Mouse (Mus musculus): ENCODE results near the gene Tsen2. TPM values are rescaled to one million over a fixed set of nuclear protein-coding genes. Genes with fewer than 3 reads are reported as not detected.

The Tsen2 gene
- polyA plus RNA-seq, 1 experiment from 2014 or later = 18.5 TPM

DNA sequence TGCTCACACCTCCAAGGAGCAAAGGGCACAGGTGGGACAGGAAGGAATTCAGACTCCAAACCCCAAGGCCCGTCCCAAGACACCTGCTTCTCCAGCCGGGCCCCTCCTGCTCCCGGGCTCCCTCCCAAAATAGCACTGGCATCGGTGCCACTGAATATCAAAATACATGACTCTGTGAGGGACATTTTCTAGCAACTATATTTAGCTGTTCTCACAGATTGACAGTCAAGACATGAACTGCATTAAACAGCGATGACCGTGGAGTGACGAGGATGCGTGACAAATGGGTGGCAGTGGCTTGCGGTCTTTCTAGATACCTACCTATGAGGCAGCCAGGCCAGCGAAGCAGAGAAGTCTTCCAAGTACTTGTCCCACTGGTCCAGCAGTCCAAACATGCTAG lies 41.9 kb downstream of the Tsen2 start:
- no peak overlapping the region for H3K4me2 ChIP-seq (ENCODE audit: low read length)
- ATAC-seq (replicated peaks; ENCODE audit: low FRiP score, low read depth) = no peak
- H3K9ac ChIP-seq (ENCODE audit: low read depth, low read length) = no peak overlapping the region
- 82% methylated on average over 10 of the region's 10 CpGs for WGBS
- H3K9me3 ChIP-seq (replicated peaks; ENCODE audit: low read length) = no peaks in the 10 kb centered on the region
- H3K27me3 ChIP-seq (ENCODE audit: insufficient read depth, low read length) = no peaks in the 10 kb centered on the region
- H3K4me1 ChIP-seq (replicated peaks; ENCODE audit: insufficient read depth, low read length) = no peaks in the 10 kb centered on the region
- no peak overlapping the region for H3K27ac ChIP-seq
- DNase-seq (ENCODE audit: low spot score) = no peak
- no peaks in the 10 kb centered on the region for H3K36me3 ChIP-seq (ENCODE audit: insufficient read depth, low read length)
- H3K4me3 ChIP-seq (replicated peaks; ENCODE audit: low read depth, low read length) = no peak overlapping the region
- TF ChIP-seq CTCF (IDR thresholded peaks at IDR 0.05; ENCODE audit: low read depth) = no peak

DNA sequence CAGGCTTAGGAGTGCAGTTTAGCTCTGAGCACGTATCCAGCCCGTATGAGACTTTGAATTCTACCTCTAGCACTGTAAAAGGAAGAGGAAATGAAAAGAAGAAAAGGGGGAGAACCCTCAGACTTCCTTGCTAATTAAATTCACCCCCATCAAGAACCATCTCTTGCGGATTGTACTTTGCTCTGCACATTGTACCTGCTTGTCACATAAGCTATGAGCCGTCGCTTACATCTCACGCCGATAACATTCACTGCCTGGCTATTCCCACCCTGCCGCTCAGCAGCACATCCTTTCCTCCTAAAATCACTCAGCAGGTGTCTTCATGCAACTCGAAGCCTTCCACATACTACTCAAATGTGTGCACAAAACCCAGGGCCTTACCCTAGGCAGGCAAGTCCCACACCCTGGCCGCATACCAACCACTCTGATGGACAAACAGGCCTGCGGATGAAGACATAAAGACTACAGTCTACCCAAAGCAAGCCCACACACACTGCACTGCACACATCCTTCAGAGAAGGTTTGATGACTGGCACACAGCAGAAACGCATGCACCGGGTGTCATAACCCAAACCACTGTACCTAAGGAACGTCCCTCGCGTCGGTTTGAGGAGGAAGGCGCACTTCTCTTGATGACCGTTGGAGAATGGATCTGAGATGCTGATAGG lies 47.4 kb downstream of the Tsen2 start:
- no peak for ATAC-seq (replicated peaks; ENCODE audit: low FRiP score, low read depth)
- no peaks in the 10 kb centered on the region for H3K36me3 ChIP-seq (ENCODE audit: insufficient read depth, low read length)
- WGBS = 72% methylated on average over 19 of the region's 19 CpGs
- TF ChIP-seq CTCF (IDR thresholded peaks at IDR 0.05; ENCODE audit: low read depth) = no peak
- DNase-seq (ENCODE audit: low spot score) = no peak
- no peaks in the 10 kb centered on the region for H3K9me3 ChIP-seq (replicated peaks; ENCODE audit: low read length)
- H3K27ac ChIP-seq = no peak overlapping the region
- no peaks in the 10 kb centered on the region for H3K4me1 ChIP-seq (replicated peaks; ENCODE audit: insufficient read depth, low read length)
- H3K4me3 ChIP-seq (replicated peaks; ENCODE audit: low read depth, low read length) = no peak overlapping the region
- no peak overlapping the region for H3K9ac ChIP-seq (ENCODE audit: low read depth, low read length)
- H3K27me3 ChIP-seq (ENCODE audit: insufficient read depth, low read length) = no peaks in the 10 kb centered on the region
- H3K4me2 ChIP-seq (ENCODE audit: low read length) = peak overlapping the region; percentile 30

DNA sequence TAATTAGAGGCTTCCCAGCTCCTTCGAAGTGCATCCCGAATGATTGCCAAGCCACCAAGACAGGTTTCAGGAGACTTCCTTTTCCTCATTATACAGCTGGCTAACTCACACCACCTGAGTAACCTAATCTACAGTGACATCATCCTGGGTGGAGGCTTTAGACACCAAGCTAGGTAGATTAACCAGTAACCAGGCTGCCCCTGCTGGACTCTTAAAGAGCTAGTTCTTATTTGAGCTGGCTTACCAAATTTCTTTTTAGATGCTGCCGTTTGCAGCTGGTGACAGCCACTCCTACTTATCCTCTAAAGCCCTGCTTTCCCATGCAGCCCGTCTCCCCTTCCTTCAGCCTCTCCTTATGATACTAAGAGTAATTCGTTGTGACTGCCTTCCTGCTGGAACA lies 48.0 kb downstream of the Tsen2 start, which contains the start of gene Mkrn2os:
Mkrn2os (minus strand) TSS at position 119 of the 400 bp plus-strand sequence.
- no peak within 1 kb of the TSS for H3K4me3 ChIP-seq (replicated peaks; ENCODE audit: low read depth, low read length)
- no peak within 1 kb of the TSS for H3K9ac ChIP-seq (ENCODE audit: low read depth, low read length)

DNA sequence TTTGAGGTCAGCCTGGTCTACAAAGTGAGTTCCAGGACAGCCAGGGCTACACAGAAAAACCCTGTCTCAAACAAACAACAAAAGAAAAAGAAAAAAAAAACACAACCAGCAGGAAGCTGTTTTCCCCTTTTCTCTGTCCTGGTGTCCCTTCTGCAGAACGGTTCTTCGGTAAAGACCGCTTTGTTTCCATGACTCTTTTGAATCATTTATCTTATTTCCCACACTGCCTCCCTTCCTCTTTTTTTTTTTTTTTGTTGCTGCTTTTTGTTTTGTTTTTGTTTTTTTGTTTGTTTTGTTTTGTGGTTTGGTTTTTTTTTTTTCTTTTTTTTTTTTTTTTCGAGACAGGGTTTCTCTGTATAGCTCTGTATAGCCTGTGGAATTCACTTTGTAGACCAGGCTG lies 48.8 kb downstream of the Tsen2 start:
- DNase-seq (ENCODE audit: low spot score) (no peak), ATAC-seq (replicated peaks; ENCODE audit: low FRiP score, low read depth) (no peak)
- no peaks in the 10 kb centered on the region for H3K27me3 ChIP-seq (ENCODE audit: insufficient read depth, low read length)
- H3K9me3 ChIP-seq (replicated peaks; ENCODE audit: low read length) = no peaks in the 10 kb centered on the region
- H3K4me2 ChIP-seq (ENCODE audit: low read length) = no peak overlapping the region
- H3K36me3 ChIP-seq (ENCODE audit: insufficient read depth, low read length) = no peaks in the 10 kb centered on the region
- 80% methylated on average over 4 of the region's 4 CpGs for WGBS
- H3K9ac ChIP-seq (ENCODE audit: low read depth, low read length) = no peak overlapping the region
- no peak for TF ChIP-seq CTCF (IDR thresholded peaks at IDR 0.05; ENCODE audit: low read depth)
- no peak overlapping the region for H3K4me3 ChIP-seq (replicated peaks; ENCODE audit: low read depth, low read length)
- H3K27ac ChIP-seq = no peak overlapping the region
- no peaks in the 10 kb centered on the region for H3K4me1 ChIP-seq (replicated peaks; ENCODE audit: insufficient read depth, low read length)

More for the DNA sequence above, 48.0 kb downstream of the Tsen2 start, which contains the start of gene Mkrn2os:
- H3K9me3 ChIP-seq (replicated peaks; ENCODE audit: low read length) = no peaks in the 10 kb centered on the region
- peak within 1 kb of the TSS; percentile 31 for H3K4me2 ChIP-seq (ENCODE audit: low read length)
- no peaks in the 10 kb centered on the region for H3K27me3 ChIP-seq (ENCODE audit: insufficient read depth, low read length)
- no peaks in the 10 kb centered on the region for H3K4me1 ChIP-seq (replicated peaks; ENCODE audit: insufficient read depth, low read length)
- peak; percentile 68 for DNase-seq (ENCODE audit: low spot score)
- H3K36me3 ChIP-seq (ENCODE audit: insufficient read depth, low read length) = no peaks in the 10 kb centered on the region
- peak; percentile 33; the same call in 1 of the 2 replicates for TF ChIP-seq CTCF (IDR thresholded peaks at IDR 0.05; ENCODE audit: low read depth)
- WGBS = 34% methylated on average over 5 of the region's 5 CpGs
- no peak within 1 kb of the TSS for H3K27ac ChIP-seq
- peak; percentile 87 for ATAC-seq (replicated peaks; ENCODE audit: low FRiP score, low read depth)

DNA sequence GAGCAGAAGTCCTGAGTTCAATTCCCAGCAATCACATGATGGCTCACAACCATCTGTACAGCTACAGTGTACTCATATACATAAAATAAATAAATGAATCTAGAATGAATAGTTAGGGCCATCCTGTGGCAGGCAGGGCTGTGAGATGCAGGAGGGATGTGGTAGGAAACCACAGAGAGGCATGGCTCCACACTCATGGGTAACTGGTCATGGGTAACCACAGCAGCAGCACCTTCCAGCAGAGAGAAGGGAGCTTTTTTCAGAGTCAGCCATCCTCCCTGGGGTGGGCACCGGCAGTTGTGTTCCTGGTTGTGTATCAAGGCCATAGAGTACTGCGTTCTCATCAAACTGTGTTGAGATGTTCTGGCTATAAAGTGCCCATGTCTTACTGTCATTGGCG lies 50.0 kb downstream of the Tsen2 start:
- DNase-seq (ENCODE audit: low spot score) (no peak), ATAC-seq (replicated peaks; ENCODE audit: low FRiP score, low read depth) (no peak)
- H3K36me3 ChIP-seq (ENCODE audit: insufficient read depth, low read length) = no peaks in the 10 kb centered on the region
- no peak overlapping the region for H3K4me3 ChIP-seq (replicated peaks; ENCODE audit: low read depth, low read length)
- no peaks in the 10 kb centered on the region for H3K4me1 ChIP-seq (replicated peaks; ENCODE audit: insufficient read depth, low read length)
- H3K9ac ChIP-seq (ENCODE audit: low read depth, low read length) = no peak overlapping the region
- no peak overlapping the region for H3K4me2 ChIP-seq (ENCODE audit: low read length)
- TF ChIP-seq CTCF (IDR thresholded peaks at IDR 0.05; ENCODE audit: low read depth) = no peak
- no peaks in the 10 kb centered on the region for H3K27me3 ChIP-seq (ENCODE audit: insufficient read depth, low read length)
- no peaks in the 10 kb centered on the region for H3K9me3 ChIP-seq (replicated peaks; ENCODE audit: low read length)
- WGBS = 81% methylated on average over 3 of the region's 3 CpGs
- H3K27ac ChIP-seq = no peak overlapping the region

DNA sequence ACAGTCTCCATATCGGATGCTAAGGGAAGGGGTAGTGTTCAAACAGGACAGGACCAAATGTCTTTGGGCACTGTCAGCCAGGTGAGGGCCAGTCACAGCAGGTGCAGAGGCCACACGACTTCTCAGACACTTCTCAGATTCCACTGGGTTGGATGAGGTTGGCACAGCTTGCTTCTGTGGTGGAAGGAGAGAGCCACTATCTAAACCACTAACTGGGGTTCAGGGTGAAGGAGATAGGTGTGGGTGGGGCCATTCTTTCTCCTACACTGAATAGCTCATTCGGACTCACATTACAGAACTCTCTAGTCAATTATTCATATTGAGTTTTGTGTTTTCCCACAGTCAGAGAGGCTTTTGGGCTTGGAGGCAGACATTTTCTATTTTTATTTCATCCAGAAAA lies 51.2 kb downstream of the Tsen2 start:
- ATAC-seq (replicated peaks; ENCODE audit: low FRiP score, low read depth) (no peak), DNase-seq (ENCODE audit: low spot score) (no peak)
- Histone ChIP-seq H3K4me1 (replicated peaks; ENCODE audit: insufficient read depth, low read length) (no peaks in the 10 kb centered on the region), H3K9me3 (replicated peaks; ENCODE audit: low read length) (no peaks in the 10 kb centered on the region), H3K4me3 (replicated peaks; ENCODE audit: low read depth, low read length) (no peak overlapping the region), H3K9ac (ENCODE audit: low read depth, low read length) (no peak overlapping the region), H3K27me3 (ENCODE audit: insufficient read depth, low read length) (no peaks in the 10 kb centered on the region), H3K27ac (no peak overlapping the region), H3K36me3 (ENCODE audit: insufficient read depth, low read length) (no peaks in the 10 kb centered on the region), H3K4me2 (ENCODE audit: low read length) (no peak overlapping the region)
- 59% methylated on average over 3 of the region's 3 CpGs for WGBS
- no peak for TF ChIP-seq CTCF (IDR thresholded peaks at IDR 0.05; ENCODE audit: low read depth)

Measured in kidney, postnatal 0 days (tissue).